Mouse (Mus musculus): ENCODE measurements around the gene Cbx2.

Gene Cbx2

DNA sequence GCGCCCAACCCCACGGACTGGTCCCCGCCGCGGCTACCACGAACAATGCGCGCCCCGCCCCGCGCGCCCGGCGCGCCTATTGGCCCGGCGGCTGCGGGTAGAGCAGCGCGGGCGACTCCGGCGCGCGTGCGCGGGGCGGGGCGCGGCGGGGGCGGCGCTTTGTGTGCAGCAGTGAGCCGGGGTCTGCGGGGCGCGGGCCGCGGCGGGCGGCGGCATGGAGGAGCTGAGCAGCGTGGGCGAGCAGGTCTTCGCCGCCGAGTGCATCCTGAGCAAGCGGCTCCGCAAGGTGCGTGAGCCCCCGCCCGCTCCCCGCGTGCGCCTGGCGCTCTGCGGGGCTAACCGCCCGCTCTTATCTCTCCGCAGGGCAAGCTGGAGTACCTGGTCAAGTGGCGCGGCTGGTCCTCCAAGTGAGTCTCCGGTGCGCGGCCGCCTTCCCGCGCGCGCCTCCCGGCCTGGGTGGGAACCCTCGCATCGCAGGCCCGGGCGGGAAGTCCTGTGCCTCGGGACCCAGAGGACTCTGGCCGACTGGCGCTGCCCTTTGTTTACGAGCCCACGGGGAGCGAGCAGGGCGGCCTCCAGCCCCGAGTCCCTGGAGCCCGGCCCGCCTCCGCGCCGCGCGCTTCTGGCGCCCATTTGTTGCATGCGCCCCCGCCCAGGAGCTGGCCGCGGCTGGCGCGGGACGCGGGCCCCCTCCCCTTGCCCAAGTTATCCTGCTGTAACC lies at the start of gene Cbx2:
TSS of gene Cbx2 (plus strand) at position 68 of the 721 bp plus-strand sequence.
- no peak for DNase-seq (ENCODE audit: low spot score)

DNA sequence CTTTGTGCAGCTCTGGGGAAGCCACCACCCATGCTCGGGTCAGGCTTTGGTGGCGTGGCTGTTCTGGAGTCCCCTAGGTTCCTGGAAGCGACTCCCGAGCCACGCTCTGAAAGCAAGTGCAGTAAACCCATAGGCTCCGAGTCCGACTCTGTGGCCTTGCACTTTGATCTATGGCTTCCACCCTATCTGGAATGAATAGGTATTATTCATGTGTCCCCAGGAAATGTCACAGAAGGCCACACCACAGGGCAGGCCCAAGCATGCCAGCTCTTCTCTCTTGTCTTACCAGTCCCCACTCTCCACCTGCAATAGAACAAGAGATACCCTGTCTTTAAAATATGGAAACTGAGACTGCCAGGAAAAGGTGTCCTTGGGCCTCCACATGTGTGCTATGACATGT lies 48.4 kb upstream of the Cbx2 start:
- no peak for DNase-seq (ENCODE audit: low spot score)

GRCm38 (mm10) chr11:118975427-118975826 lies 47.3 kb upstream of the Cbx2 start:
- peak; percentile 62 for DNase-seq (ENCODE audit: low spot score)

- no peak for DNase-seq (ENCODE audit: low spot score)
Observed at GRCm38 (mm10) chr11:118975917-118976316, 46.8 kb upstream of the Cbx2 start.

DNA sequence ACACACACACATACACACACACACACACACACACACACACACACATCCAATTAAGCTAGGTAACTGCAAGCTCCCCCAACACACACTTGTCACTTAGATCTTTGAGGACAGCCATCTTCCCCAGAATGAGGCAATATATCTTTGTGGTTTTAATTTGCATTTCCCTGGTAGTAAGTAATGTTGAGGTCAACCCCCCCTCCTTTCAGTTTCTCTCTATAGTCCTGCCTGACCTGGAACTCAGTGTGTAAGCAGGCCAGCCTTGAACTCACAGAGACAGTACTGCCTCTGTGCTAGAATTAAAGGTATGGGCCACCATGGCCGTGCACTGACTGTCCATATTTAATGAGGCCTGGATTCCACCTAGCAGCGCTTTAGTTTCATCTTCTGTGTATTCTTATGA lies 42.4 kb upstream of the Cbx2 start:
- no peak for DNase-seq (ENCODE audit: low spot score)

GRCm38 (mm10) chr11:118981012-118981776 lies 41.6 kb upstream of the Cbx2 start:
- DNase-seq (ENCODE audit: low spot score) = no peak

- no peak for DNase-seq (ENCODE audit: low spot score)
Observed at GRCm38 (mm10) chr11:118982593-118983113, 40.1 kb upstream of the Cbx2 start.

DNA sequence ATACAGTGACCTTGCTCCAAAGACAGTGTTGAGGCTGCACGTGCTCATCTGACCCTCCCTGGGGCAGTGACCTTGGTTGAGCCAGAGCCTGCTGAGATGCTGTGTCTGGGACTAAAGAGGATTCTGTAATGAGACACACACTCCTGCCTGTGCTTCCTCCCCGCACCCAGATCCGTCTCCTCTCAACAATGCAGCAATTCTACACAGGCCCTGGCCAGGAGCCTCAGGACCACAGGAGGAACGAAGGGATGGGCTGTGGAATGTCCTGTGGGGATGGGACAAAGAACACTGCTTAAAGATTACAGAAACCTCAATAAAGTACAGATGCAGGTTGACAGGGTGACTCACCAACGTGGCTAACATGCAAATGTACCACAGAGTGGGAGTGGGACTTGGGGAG lies 37.2 kb upstream of the Cbx2 start:
- DNase-seq (ENCODE audit: low spot score) = no peak

DNA sequence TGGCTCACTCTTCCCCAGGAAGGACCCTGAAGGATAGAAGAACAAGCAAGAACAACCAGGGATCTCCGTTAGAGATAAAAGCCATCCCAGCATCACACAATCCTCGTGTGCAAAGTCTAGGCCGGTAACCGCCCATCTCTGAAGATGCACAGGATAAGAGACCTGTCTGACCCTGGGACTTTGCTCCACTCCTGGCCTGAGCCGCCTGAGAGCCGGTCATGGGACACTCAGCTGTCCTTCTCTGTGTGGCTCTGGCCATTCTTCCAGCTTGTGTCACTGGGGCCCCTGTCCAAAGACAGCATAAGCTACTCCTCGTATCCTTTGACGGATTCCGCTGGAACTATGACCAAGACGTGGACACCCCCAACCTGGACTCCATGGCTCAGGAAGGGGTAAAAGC lies 34.8 kb upstream of the Cbx2 start, which contains the start of gene Enpp7:
TSS of gene Enpp7 (plus strand) at position 190 of the 400 bp plus-strand sequence.
- DNase-seq (ENCODE audit: low spot score) = no peak

- no peak for DNase-seq (ENCODE audit: low spot score)
Observed at GRCm38 (mm10) chr11:118992781-118993180, 30.0 kb upstream of the Cbx2 start.

- no peak for DNase-seq (ENCODE audit: low spot score)
Observed at GRCm38 (mm10) chr11:118995448-118995847, 27.3 kb upstream of the Cbx2 start.

- no peak for DNase-seq (ENCODE audit: low spot score)
Observed at GRCm38 (mm10) chr11:118997182-118997581, 25.6 kb upstream of the Cbx2 start.

DNA sequence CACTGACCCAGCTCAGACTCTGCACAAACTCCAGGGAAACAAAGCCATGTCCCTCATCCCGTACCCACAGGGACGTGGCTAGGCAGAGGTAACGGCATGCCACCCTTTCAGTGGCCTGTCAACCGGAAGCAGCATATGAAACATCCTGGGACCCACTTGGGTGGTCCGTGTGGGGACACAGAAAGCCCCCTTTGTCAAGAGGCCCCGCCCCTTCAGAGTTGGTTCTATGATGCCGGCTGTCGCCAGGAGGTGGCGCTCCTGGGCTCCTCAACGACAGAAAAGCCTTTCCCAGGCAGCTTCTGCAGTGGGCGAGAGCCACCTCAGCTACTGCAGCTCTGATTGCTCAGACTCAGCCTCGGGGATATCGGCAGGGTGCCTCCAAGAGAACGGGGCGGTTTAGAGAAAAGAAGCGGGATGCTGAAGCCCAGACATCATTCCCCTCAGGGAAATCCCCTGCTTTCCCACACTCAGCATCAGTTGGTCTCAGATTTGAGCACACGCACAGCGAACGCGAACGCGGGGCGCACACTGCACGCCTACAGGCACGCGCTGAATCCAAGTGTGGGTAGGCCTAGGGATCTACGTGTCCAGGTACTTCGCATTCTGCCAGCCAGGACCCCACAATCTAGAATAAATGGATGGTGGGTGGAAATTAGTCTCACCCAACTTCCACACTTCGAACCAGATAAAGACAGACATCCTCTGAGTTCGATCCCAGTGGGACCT lies 24.1 kb upstream of the Cbx2 start:
- peak; percentile 81 for DNase-seq (ENCODE audit: low spot score)

- no peak for DNase-seq (ENCODE audit: low spot score)
Observed at GRCm38 (mm10) chr11:118999361-118999804, 23.4 kb upstream of the Cbx2 start.

- DNase-seq (ENCODE audit: low spot score) = no peak
Observed at GRCm38 (mm10) chr11:119000877-119001276, 21.9 kb upstream of the Cbx2 start.

GRCm38 (mm10) chr11:119001493-119002128 lies 21.2 kb upstream of the Cbx2 start:
- DNase-seq (ENCODE audit: low spot score) = no peak

- no peak for DNase-seq (ENCODE audit: low spot score)
Observed at GRCm38 (mm10) chr11:119005547-119006275, 17.1 kb upstream of the Cbx2 start.

- no peak for DNase-seq (ENCODE audit: low spot score)
Observed at GRCm38 (mm10) chr11:119006462-119006861, 16.3 kb upstream of the Cbx2 start.

DNA sequence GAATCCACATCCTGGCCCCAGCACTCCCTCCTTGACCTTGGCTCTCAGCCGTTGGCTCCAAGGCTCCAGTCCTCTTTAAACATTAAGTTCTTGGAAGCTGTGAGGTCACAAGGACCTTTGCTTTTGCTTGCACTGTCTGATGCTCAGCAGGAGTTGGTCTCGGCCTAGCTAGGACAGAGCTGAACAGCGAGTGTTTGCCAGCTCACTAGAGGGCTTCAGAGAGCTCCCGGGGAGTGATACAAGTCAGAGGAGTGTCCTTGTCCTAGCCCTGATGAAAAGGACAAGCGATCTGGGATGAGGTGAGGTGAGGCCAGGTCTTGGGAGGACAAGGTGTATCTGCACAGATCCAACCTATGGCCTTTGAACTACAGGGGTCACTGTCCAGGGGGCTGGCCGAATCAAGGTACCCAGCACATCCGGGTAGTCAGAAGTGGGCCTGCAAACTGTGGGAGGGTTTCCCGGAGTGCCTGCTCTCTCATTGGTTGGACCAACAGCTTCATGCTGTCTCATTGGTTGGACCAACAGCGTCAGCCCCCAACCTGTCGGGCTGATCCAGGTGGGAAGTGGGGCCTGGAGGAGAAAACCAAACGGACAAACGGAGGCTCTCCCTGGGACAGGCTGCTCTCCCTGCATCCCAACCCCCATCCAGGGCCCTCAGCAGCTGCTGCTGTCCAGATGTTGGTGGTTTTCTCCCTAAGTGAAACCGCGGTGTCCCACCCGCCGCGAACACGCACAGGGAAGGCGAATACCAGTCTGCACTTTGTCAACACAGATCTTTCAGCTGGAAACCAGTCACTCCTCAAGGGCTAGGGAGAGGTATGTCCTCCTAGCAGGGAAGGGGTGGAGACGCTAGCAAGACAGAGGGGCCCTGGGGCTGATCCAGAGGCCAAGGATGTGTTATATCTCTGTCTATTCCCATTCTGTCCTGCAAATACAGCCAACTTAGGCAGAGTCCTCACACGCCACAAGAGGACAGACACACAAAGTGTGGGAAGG lies 15.0 kb upstream of the Cbx2 start:
- no peak for DNase-seq (ENCODE audit: low spot score)

GRCm38 (mm10) chr11:119014455-119014854 lies 8.3 kb upstream of the Cbx2 start:
- no peak for DNase-seq (ENCODE audit: low spot score)

All from layer of hippocampus, adult 9-10 months (tissue).